Mouse (Mus musculus): ENCODE results near the gene Arhgdia. TPM values are rescaled to one million over a fixed set of nuclear protein-coding genes. Genes with fewer than 3 reads are reported as not detected.

Arhgdia gene
- polyA plus RNA-seq, 2 experiments from 2014 or later = 554 to 866 TPM

DNA sequence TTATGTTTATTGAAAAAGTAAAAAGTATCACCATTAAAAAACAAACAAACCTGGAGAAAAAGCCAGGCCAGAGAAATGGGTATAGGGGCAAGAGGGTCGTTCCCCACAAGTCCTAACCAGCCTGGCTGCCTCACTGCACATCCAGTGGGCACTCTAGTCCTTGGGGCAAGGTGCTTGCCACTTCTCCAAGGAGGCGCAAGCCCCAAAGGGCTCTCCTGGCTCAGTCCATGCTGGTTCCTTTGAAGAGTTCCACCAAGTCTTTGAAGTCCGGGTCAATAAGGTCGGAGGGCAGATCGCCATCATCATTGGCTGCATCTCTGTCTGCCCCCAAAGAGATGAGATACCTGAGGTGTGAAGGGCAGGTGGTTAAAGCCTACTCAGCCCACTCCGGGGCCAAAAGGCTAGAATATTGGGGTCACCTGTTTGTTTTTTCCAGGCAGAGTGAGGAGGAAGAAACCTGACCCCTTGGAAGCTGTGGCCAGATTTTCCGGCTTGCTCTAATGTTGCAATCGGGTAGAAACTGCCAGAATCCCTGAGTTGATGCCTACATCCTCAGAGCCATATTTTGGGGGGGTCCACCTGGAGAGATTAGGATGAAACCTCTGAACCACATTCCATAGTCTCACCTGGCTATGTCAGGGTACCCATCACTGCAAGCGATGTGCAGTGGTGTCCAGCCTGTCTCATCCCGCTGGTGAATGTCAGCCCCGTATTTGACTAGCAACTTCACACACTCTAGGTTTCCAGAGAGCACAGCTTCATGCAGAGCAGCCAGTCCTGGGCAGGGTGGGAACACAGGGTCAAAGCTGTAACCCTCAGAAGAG lies 31.2 kb downstream of the Arhgdia start:
- ATAC-seq = peak; percentile 9

- peak; percentile 86 for ATAC-seq
Observed at GRCm38 (mm10) chr11:120549168-120549945, 32.1 kb downstream of the Arhgdia start, which contains the start of gene Mcrip1. Gene Mcrip1, minus strand, starts transcription at chr11:120549727.

GRCm38 (mm10) chr11:120548786-120549167 lies 32.6 kb downstream of the Arhgdia start:
- ATAC-seq = no peak

DNA sequence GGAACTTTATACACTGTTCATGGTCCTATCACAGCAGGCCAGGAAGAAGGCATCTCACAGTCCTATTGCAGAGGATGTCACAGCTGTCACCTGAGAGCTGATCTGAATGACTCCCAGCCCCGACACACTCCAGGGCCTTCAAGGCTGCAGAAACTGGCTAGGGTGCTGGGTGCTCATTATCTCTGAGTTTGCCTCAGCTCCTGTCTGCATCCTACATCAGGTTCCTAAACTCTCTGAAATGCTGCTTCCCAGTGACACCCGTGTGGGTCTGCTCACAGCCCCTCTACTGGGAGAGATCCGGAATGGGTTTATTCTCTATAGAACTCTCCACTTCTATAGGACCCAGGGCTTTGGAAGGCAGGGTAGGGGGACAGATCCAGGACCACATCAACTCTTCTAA lies 33.2 kb downstream of the Arhgdia start:
- ATAC-seq = no peak

DNA sequence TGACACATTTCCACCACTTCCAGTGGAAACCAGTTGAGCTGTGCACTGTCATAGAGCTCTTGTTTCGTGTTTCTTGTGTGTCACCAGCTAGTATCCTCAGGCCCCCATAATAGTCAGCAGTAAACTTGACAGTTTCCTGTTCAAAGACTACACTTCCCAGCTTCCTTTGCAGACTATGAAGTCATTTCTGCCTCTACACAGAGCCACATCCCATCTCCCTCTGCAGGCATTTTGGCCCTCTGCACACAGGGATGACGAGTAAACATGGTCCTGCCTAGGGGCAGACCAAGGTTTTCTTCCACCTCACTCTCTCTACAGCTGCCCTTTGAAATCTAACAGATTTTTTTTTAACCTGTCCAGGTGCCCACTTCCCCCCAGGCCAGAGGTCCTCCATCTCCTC lies 34.0 kb downstream of the Arhgdia start:
- ATAC-seq = peak; percentile 49

DNA sequence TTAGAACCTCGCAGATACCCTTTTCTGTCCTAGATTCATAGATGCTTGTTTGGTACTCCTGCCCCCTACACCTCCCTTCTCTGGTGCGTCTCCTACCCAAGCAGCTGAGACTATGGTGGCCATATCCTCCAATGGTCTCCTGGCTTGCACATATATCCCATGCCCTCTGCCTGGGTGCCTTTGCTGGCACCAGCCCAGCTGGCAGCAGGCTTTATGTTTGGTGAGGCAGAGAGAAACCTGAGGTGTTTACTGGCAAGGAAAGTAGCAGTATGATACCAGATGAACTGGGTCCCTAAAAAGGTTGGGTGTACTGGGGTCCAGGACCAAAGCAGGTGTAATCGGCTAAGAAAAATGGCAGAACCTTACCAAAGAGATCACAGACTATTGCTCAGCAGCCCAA lies 35.5 kb downstream of the Arhgdia start:
- no peak for ATAC-seq

GRCm38 (mm10) chr11:120542376-120542775 lies 39.0 kb downstream of the Arhgdia start:
- no peak for ATAC-seq

DNA sequence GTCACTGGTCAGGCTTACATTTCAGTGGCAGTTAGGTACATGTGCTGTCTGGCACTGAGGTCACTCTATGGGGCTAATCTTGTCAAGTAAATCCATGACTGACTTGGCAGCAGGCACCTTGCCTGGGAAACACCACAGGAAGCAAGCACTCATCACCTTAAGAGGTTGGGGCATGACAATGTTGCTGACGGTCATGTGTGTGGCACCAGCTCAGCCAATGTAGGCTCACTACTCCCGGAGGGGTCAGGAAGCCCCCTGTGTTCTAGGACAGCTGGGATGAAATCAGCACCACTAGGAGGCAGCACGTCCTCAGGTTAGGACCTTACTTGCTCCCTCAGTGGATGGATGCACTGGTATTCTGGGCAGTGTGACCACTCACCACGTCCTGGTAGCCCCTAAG lies 39.5 kb downstream of the Arhgdia start:
- ATAC-seq = no peak

DNA sequence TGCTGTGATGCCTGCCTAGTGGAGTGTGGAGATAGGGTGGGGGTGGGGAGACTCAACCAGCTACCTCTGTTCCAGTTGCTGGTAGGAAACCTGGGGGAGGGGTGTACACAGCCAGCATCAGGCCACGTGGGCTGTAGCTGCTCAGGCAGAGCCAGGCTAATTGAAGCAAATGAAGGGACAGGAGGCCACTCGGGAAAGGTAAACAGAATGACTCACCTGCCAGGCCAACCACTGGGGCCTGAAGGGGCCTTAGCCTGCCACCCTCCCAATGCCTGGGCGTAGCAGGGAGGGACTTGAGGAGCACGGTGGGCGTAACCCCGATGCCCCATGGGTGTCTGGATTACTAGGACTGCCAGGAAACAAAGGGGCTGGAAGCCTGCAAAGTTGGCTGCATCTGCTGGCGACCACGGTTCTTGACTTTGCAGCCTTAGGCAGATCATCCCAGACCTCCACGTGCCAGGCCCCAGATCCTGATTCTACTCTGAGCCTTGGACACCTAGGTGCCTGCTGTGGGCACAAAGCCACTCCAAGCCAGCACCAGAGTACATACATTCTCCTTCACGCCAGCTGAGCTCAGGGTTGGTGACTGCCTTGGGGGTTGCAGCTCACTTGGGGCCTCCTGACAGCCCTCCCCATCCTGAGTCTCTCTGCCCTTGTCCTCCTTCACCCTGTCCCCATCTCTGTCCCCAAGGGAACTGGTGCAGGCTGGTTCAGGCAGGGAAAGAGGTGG lies 42.0 kb downstream of the Arhgdia start:
- ATAC-seq = no peak

DNA sequence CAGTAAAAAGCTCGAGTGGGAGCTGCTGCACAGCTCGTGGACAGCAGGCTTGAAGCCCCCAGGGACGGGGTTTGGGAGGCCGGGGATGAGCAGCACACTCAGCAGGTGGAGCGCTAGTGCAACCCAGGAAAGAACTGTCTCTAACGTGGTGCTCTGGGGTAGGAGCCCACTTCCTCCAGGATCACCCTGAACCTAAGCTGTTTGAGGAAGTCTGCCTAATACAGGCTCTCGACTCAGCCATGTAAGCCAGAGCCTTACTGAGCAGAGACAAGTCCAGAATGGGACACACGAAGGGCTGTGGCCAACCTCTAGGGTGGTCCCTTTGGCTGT lies 42.5 kb downstream of the Arhgdia start:
- no peak for ATAC-seq

DNA sequence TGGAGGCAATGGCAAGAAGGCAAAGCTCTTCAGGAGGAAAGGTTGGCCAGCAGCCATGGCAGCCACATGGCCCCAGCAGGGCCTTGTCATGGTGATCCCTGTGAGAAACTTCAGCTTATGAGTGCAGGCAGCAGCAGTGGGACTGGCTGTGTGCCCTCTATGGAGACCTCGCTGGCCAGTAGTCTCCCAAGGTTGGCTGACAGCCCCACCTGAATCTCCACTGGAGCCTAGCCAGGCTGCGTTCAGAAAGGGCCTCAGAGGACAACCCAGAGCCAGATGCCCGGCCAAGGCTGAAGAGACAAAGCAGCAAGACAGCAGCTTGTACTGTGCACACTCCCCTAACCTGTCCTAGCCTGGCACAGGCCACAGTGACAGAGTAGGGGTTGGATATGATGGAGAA lies 42.9 kb downstream of the Arhgdia start:
- no peak for ATAC-seq

DNA sequence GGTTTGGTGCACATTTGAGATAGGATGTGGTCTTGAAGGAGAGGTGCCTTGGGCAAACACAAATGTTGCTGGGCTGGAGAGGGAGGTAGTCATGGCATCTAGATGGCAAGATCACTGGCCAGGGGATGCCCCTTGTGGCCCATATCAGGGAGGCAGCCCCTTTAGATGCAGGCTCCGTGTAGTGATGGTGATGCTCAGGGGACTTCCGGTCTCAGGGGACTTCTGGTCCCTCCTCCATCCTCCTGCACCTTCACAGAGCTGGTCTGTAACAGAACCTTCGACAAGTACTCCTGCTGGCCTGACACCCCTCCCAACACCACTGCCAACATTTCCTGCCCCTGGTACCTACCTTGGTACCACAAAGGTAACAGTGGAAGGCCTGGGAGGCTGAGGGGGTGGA lies 45.6 kb downstream of the Arhgdia start:
- no peak for ATAC-seq

GRCm38 (mm10) chr11:120535145-120535544 lies 46.3 kb downstream of the Arhgdia start:
- no peak for ATAC-seq

- no peak for ATAC-seq
Observed at GRCm38 (mm10) chr11:120534093-120534492, 47.3 kb downstream of the Arhgdia start.

- ATAC-seq = no peak
Observed at GRCm38 (mm10) chr11:120531646-120532045, 49.8 kb downstream of the Arhgdia start.

GRCm38 (mm10) chr11:120530085-120530964 lies 51.1 kb downstream of the Arhgdia start, which contains the start of gene Gcgr:
Gene Gcgr, plus strand, starts transcription at chr11:120530699.
- ATAC-seq = no peak

- ATAC-seq = no peak
Observed at GRCm38 (mm10) chr11:120528903-120529302, 52.5 kb downstream of the Arhgdia start.

Other genes with a start within 250 kb of the Arhgdia start
- gene Actg1, start 233.1 kb downstream of the Arhgdia start, polyA plus RNA-seq (2017; shearing (Covaris generic)) = 1,000 to 10,000 TPM; 2,387 to 3,192 TPM
- under 1 TPM; 0.67 to 0.99 TPM for gene Fscn2, start 220.1 kb downstream of the Arhgdia start, polyA plus RNA-seq (2017; shearing (Covaris generic))
- gene Faap100, start 202.9 kb downstream of the Arhgdia start, polyA plus RNA-seq (2017; shearing (Covaris generic)) = 10 to 100 TPM; 17.8 to 27.0 TPM
- 10 to 100 TPM in 1 of 2 experiments, 1 to 10 TPM in 1; 9.5 to 11.0 TPM for gene Nploc4, start 143.9 kb downstream of the Arhgdia start, polyA plus RNA-seq (2017; shearing (Covaris generic))
- not detected for gene Tspan10, start 139.0 kb downstream of the Arhgdia start, polyA plus RNA-seq (2017; shearing (Covaris generic))
- under 1 TPM in 1 of 2 experiments, not detected in 1; 0.83 TPM for gene Pde6g, start 128.1 kb downstream of the Arhgdia start, polyA plus RNA-seq (2017; shearing (Covaris generic))
- 1 to 10 TPM; 3.5 to 4.6 TPM for gene Oxld1, start 123.6 kb downstream of the Arhgdia start, polyA plus RNA-seq (2017; shearing (Covaris generic))
- gene Ccdc137, start 123.5 kb downstream of the Arhgdia start, polyA plus RNA-seq (2017; shearing (Covaris generic)) = 10 to 100 TPM; 19.8 to 27.7 TPM
- 10 to 100 TPM; 34.8 to 44.8 TPM for gene Arl16, start 114.0 kb downstream of the Arhgdia start, polyA plus RNA-seq (2017; shearing (Covaris generic))
- 10 to 100 TPM; 67.0 to 68.0 TPM for gene Mrpl12, start 97.0 kb downstream of the Arhgdia start, polyA plus RNA-seq (2017; shearing (Covaris generic))
- 10 to 100 TPM; 11.0 to 14.3 TPM for gene Slc25a10, start 89.8 kb downstream of the Arhgdia start, polyA plus RNA-seq (2017; shearing (Covaris generic))
- gene Gcgr, start 50.9 kb downstream of the Arhgdia start, polyA plus RNA-seq (2017; shearing (Covaris generic)) = not detected
- 100 to 1,000 TPM; 114 to 126 TPM for gene Mcrip1, start 31.9 kb downstream of the Arhgdia start, polyA plus RNA-seq (2017; shearing (Covaris generic))
- gene Ppp1r27, start 30.5 kb downstream of the Arhgdia start, polyA plus RNA-seq (2017; shearing (Covaris generic)) = not detected
- 100 to 1,000 TPM; 162 to 169 TPM for gene P4hb, start 8.4 kb downstream of the Arhgdia start, polyA plus RNA-seq (2017; shearing (Covaris generic))
- 10 to 100 TPM in 1 of 2 experiments, 1 to 10 TPM in 1; 8.5 to 42.6 TPM for gene Alyref, start 16.7 kb upstream of the Arhgdia start, polyA plus RNA-seq (2017; shearing (Covaris generic))
- 100 to 1,000 TPM; 122 to 134 TPM for gene Anapc11, start 16.8 kb upstream of the Arhgdia start, polyA plus RNA-seq (2017; shearing (Covaris generic))
- gene Npb, start 26.9 kb upstream of the Arhgdia start, polyA plus RNA-seq (2017; shearing (Covaris generic)) = not detected
- 100 to 1,000 TPM; 101 to 179 TPM for gene Pcyt2, start 36.3 kb upstream of the Arhgdia start, polyA plus RNA-seq (2017; shearing (Covaris generic))
- 10 to 100 TPM; 66.4 to 66.7 TPM for gene Sirt7, start 43.6 kb upstream of the Arhgdia start, polyA plus RNA-seq (2017; shearing (Covaris generic))
- gene Mafg, start 52.0 kb upstream of the Arhgdia start, polyA plus RNA-seq (2017; shearing (Covaris generic)) = 10 to 100 TPM; 11.3 to 16.0 TPM
- gene Pycr1, start 62.1 kb upstream of the Arhgdia start, polyA plus RNA-seq (2017; shearing (Covaris generic)) = 1 to 10 TPM; 1.5 to 1.8 TPM
- not detected for gene Myadml2, start 66.5 kb upstream of the Arhgdia start, polyA plus RNA-seq (2017; shearing (Covaris generic))
- not detected for gene Notum, start 79.6 kb upstream of the Arhgdia start, polyA plus RNA-seq (2017; shearing (Covaris generic))
- gene Aspscr1, start 91.3 kb upstream of the Arhgdia start, polyA plus RNA-seq (2017; shearing (Covaris generic)) = 100 to 1,000 TPM in 1 of 2 experiments, 10 to 100 TPM in 1; 82.3 to 134 TPM
- gene Cenpx, start 132.1 kb upstream of the Arhgdia start, polyA plus RNA-seq (2017; shearing (Covaris generic)) = 100 to 1,000 TPM; 152 to 156 TPM
- 10 to 100 TPM; 26.8 to 34.4 TPM for gene Lrrc45, start 132.3 kb upstream of the Arhgdia start, polyA plus RNA-seq (2017; shearing (Covaris generic))
- not detected for gene Rac3, start 139.8 kb upstream of the Arhgdia start, polyA plus RNA-seq (2017; shearing (Covaris generic))
- gene Dcxr, start 145.7 kb upstream of the Arhgdia start, polyA plus RNA-seq (2017; shearing (Covaris generic)) = 10 to 100 TPM; 15.1 to 17.4 TPM
- not detected for gene Cbr2, start 150.5 kb upstream of the Arhgdia start, polyA plus RNA-seq (2017; shearing (Covaris generic))
- gene Hmga1b, start 181.2 kb upstream of the Arhgdia start, polyA plus RNA-seq (2017; shearing (Covaris generic)) = 10 to 100 TPM in 1 of 2 experiments, 1 to 10 TPM in 1; 3.6 to 24.6 TPM
- gene Rfng, start 202.6 kb upstream of the Arhgdia start, polyA plus RNA-seq (2017; shearing (Covaris generic)) = 1 to 10 TPM; 2.8 to 4.1 TPM
- gene Gps1, start 202.6 kb upstream of the Arhgdia start, polyA plus RNA-seq (2017; shearing (Covaris generic)) = 100 to 1,000 TPM; 126 to 160 TPM
- gene Dus1l, start 214.8 kb upstream of the Arhgdia start, polyA plus RNA-seq (2017; shearing (Covaris generic)) = 10 to 100 TPM; 31.4 to 35.3 TPM
- 10 to 100 TPM; 24.1 to 34.8 TPM for gene Fasn, start 242.9 kb upstream of the Arhgdia start, polyA plus RNA-seq (2017; shearing (Covaris generic))

Data from CD4-positive, CD25-positive, alpha-beta regulatory T cell, adult 4 months (primary cell).